Mouse (Mus musculus): ENCODE results near the gene Vash2.
"Not testable (repeated sequence)": the region's sequence is repeated elsewhere in the genome, so short reads cannot be mapped to it uniquely, and the experiment has no call there.

The Vash2 gene

DNA sequence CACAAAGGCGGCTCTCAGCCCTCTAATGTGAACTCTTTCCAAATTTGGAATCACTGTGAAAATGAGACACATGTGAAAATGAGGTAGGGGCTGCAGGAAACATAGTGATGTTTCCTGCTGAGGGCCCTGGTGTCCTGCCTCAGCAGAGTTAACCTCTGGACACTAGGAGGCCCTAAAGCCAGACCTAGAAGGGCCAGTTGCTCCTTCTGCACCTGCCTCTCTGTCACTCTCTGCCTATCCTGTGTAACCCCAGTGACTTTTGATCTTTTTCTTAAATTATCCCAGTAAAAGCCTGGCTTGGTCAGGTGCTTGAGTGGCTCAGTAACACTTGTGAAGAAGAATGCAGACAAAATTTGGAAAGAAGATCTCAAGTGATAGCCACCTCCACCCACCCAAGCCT is 4.3 kb downstream of the Vash2 start:
- DNase-seq: no peak

DNA sequence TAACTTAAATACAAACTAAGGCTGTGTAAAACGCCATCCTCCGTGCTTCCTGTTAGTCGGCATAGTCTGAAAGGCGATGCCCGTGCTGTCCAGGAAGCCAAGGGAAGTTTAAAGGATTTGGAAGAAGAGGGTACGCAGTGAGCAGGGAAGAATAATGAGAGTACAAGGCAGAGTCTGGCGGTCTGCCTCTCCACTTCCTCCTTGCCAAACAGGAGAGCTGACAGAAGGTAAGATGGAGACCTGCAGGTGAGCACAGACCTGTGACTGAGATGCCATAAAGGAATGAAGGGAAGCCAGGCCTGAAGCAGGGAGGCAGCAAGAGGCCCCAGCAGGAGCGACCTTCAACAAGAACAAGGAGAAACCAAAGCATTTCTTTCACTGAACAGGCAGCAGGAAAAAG is 4.9 kb downstream of the Vash2 start:
- DNase-seq: no peak

DNA sequence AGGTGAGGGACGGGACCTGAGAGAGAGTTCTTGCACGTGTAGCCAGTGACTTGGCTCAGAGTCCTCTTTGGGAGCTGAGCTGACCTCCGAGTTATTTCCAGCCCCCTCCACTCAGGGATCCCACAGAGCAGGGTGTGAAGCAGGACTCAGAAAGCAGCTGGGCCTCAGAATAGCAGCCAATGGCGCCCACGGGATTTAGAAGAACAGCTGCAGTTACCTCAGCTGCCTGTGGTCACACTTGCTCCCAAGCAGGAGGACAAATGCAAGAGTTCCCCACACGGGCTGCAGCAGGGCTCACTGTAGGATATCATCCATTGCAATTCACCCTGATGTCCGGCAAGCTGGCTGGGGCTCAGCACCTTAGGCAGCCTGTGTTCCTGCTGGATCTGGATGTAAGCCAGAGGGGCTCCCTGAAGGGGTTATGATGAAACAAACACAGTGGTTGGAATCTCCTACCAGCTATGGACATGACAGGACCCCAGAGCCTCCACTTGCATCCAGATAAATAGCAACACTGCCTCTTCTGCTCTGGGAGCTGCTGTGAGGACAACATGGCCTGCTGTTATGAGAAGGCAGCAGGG is 6.4 kb downstream of the Vash2 start:
- DNase-seq: no peak

DNA sequence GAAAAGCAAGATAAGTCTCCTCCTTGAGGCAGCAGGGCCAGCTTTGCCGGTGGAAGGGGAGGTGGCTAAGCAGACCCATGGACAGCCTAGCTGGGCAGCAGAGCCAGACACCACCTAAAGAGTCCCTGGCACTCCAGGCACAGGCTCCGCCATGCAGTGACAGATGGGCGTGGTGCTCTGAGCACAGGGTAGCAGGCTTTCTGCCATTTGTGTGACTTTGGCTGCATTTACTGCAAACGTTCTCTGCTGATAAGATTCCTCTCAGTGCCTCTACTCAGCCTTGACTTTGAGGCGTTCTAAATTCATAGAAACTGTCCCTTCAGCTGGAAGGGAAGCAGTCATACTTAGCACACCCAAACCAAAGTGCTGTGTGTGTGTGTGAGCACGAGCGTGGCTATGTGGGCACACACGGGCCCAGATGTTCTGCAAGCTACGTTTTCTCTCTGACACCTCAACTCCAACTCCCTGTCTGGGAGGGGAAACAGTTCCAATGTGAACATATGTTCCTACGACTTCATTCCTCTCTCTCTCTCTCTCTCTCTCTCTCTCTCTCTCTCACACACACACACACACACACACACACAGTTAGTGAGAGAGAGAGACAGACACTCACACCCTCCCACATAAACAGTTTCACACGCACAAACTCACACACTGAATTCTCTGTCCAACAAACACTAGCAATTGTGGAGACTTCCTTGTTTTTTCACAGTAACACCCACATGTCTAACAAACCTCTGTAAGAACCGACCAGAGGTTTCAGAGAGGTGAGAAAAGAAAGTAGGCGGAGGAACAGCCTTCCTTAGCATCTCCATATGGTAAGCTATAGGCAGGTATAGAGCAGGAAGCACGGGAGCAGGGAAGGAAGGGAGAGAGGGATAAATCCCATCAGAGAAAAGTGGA is 7.1 kb downstream of the Vash2 start:
- no peak for DNase-seq

DNA sequence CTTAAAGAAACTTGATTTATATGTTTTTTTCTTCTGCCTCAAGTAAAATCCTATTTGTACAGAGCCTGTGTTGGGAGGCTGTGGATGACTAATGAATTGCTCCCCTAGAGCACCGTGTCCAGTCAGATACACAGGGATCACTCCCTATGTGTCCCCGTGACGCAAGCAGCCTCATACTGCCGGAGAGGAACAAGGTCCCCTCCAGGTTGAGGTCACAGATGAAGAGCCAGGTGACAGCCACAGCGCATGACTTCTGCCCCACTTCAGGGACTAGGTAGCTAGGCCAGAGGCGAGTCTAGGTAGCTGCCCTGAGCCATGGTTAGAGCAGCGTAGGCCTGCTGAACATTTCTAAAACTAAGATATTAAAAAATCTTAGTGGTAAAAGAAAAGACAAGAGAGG is 11.1 kb downstream of the Vash2 start:
- no peak for DNase-seq

DNA sequence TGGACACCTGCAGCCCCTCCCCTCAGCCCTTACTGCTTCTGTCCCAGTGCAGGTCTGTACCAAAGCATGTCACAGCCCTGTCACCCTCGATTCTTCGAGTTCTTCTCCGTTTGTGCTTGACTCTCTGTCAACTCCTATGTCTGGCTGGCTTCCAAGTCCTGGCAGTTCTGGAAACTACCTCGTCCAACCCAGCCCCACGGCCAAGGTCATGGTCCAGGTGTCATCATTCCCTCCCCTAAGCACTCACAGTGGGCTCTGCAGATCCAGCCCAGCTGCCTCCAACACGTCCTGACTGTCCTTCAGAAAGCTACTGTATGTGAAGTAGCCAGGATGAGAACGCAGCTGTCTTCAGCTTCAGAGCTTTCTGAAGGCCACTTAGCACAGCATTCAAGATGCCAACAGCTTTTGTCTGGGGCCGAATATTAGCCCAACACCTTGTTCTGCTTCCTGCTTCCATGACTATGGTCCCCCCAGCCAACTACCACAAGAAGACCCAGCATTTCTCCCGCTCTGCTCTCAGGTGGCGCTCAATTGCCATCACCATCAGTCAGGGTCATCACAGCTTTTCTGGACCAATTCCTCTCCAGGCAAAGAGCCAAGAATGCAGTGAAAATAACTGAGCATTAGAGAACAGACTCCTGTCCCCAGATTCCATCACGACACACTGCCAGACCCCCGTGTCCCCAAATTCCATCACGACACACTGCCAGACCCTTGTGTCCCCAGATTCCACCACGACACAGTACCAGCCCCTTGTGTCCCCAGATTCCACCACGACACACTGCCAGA is 13.9 kb downstream of the Vash2 start:
- DNase-seq: peak; percentile 18

DNA sequence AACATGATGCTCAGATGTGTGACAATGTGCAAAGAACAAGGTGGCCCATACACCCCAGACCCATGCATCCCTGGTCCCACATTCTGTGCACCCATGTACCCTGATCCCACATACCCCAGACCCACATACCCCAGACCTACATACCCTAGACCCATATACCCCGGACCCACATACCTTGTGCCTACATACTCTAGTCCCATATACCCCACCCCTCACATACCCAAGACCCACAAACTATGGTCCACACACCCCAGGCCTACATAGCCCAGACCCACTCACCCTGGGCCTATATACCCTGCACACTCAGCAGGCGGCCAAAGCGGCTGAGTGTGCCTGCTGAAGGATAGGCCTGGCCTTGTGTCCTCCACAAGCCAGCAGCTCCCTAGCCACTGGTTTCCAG is 16.3 kb downstream of the Vash2 start:
- no peak for DNase-seq

DNA sequence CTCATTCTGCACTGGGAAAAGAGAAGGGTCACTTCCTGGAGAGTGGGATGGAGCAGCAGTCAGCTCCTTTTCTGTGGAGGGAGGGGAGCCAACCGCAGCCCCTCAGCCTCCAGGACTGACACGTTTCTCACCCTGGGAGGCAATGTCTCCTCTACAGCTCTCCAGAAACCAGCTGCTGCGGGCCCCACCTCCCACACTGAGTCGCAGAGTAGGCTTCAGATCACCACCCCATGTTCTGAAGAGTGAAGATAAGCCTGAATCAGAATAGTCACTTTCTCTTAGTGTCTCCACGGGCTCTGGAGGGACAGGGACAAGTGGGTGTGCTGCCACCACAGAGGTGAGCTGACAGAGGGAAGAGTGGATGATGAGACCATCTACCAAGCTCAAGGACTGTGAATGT is 20.3 kb downstream of the Vash2 start:
- no peak for DNase-seq

DNA sequence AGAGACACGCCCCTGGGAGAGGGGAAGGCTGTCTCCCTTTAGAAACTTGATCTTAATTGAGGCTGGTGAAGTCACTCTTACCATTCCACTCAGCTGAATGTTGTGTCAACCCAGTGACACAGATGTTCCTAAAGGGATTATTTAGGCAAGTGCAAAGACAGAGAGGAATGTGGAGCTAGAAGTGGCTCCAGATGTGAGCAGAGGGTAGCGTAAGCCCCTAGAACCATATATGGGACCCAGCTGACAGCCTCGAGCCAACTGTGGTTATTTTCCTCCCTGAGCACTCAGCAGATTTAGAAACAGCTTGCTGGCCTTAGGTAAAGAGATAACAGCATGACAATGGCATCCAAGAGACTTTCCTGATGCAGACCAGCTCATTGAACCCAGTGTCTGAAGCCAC is 26.1 kb downstream of the Vash2 start:
- no peak for DNase-seq

DNA sequence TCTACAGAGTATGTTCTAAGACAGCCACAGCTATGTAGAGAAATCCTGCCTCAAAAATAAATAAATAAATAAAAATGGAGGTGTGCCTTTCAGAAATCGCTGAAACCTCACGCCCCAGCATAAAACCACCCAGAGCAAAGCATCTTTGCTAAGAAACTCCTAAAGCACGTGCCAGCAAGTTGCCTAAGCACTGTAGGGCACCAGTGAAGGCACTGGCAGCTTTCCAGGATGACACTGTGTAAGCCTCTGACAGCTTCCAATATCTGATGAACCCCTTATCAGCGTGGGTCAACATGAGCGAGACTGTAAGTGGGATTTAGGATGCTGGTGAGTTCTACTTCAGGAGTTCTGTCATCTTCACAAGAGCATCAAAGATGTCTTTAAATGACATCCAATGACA is 28.1 kb downstream of the Vash2 start:
- no peak for DNase-seq

DNA sequence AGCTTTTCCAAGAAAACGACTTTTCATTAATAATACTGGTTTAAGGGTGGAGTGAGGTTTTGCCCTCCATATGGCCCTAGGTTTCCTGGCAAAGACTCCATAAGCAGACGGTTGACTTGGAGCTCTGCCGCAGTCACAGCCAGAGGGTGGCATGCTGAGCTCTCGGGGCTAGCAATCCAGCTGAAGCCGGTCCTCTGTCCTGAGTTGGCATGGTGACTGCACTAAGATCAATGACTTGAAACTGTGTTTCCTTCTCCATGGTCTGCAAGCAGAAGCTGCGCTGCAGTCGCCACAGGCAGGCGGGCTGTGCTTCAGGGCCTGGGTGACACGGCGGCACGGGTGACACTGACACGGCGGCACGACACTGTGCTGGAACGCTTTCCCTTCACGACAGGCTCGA is 30.2 kb downstream of the Vash2 start:
- DNase-seq: peak; percentile 19

DNA sequence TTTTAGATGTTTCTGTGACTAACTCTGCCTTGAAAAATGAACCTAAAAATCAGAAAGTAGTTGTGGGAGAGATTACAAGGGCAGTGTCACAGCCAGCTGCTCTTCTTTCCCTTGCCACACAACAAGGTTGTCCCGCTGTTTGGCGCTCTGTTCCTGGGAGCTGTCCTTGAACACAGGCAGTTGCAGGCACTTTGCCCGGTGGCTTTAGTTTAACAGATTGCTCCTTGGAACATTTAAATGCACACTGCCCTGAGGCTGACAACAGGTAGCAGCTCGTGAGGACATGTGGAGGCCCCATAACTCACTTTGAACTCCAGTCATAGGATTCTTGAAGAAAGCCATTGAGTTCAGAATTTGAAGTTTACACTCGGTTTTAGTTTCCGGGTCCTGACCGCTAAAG is 30.7 kb downstream of the Vash2 start:
- DNase-seq: no peak

DNA sequence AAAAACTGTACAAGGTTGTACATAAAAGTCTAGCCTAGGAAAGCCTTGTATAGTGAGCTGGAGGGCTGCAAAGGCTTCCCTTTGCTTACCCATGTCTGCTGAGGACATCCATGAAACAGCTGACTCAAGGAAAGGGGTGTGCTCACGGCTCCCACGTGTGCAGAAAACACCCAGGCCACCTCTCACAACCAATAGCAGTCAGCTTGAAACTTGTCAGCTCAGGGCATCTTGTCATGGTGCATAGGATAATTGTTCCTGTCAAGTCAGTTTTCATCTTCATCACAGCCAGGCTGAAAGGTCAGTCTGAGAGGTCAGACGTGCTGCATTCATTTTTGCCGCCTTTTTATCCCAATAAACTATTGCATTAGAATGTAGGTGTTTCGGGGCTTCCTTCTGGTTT is 31.1 kb downstream of the Vash2 start:
- no peak for DNase-seq

DNA sequence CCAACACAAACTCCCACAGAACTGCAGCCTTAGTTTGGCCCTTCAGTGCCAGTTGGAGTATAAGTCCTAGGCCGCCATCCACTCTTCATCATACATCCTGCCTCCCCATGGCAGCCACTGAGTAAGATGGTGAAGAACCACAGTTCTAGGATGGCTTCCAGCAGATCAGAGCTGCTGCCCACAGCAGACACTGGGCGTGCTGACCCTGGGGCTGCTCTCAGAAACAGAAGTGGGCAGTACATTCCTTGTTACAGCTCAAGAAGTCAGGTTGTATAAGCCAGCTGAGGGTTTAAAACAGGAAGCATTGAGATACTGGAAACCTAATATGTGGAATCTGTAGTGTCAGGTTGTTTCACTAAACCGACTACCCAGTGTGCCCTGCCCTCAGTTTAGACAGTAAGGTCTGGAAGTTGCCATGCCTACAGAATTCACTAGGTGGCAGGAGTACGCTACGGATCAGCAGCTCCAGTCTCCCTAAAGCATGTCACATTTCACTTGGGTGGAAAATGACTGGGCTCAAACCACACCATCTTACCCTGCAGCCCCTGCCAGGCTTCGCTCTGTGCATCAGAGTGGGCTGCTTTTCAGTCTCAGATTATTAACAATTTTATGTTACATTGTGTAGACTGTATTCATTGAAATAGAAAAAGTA is 34.9 kb downstream of the Vash2 start:
- DNase-seq: peak; percentile 80

DNA sequence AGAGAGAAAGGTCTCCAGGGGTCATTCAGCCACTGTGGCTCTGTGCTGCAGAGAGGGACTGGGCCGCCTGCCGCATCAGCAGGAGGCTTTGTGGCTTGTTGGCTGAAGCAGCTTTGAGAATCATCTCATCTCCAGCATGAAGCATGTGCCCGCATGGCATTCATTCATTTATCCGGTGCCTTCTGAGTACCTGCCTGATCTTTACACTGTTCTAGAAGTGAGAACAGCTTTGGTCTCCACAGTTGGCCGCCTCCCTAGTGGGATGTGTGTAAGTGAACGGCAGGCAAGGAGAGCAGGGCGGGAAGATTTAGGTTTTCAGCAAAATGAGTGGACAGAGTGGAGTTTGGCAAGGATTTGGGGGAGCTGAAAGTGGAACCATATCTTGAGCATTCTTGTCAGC is 39.3 kb downstream of the Vash2 start:
- DNase-seq: no peak

DNA sequence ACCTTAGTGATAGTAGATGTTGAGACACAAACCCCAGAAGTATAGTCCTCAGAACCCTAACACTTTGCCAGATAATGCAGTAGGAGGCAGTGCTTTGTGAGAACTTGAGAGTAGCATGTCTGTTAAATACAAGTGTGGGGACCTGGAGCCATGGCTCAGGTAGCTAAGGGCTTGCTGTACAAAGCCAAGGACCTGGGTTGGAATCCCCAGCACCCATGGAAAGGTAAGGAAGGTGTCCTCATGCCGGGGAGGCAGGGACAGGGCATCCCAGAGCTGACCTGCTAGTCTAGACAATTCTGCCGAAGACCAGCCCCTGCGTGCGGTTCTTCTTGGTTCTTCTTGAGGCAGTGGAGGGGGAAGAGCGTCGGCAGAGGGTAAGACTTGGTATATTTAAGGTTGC is 48.9 kb downstream of the Vash2 start:
- DNase-seq: no peak

DNA sequence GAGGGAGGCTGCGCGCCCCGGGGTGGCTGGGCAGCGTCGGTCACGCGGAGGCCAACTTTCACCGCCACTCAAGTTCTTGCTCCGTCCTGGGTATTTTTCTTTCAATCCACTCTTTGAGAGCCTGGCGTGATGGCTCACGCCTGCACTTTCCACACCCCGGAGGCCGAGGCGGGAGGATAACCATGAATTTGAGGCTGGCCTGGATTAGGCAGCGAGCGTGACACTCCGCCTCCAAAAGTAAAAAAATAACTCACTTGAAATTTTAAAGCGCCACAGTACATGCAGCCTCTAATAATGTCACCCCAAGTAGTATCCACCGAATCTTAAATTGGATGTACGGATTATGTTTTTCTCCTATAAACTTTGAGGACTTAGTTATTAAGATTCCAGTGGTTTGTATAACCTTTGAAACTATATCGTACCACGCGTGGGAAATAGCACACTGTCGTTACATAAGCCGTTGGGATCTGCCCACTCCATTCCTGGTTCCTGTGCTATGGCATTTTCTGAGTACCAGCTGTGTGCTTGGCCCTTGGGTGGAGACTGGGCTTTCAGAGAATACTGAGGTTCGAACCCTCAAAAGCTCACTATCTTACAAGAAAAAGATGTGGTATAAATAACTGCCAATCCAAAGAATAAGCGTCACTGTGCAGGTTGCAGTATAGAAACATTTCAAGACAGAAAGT is 49.9 kb downstream of the Vash2 start:
- DNase-seq: peak; percentile 76

DNA sequence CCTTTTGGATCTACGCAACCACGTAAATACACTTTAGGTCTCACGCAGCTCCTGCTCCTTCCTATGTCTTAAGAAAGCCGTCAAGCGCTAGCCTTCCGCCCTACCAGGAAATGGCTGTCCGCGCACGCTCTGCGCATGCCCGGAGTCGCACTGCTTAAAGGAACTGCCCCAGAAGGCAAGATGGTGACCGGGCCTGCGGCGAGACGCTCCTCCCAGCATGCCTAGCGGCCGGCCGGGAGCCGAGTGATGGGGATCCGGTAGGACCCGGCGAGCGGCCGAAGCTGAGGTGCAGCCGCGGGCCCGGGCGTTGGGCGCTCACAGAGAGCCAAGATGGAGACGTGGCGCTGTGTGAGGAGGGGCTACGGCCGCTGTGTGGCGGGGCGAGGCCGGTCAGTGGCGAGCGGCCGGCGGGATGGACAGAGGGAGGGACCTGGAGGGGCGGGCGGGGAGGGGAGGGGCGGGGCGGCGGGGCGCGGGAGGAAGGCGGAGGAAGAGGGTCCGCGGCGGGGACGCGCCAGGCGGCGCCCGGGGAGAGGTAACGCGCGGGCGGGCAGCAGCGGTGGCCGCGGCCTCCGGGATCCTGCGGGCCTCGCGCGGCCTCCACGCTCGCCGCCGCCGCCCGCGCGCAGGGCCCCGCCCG is 50.6 kb downstream of the Vash2 start:
- peak; percentile 99 for DNase-seq

DNA sequence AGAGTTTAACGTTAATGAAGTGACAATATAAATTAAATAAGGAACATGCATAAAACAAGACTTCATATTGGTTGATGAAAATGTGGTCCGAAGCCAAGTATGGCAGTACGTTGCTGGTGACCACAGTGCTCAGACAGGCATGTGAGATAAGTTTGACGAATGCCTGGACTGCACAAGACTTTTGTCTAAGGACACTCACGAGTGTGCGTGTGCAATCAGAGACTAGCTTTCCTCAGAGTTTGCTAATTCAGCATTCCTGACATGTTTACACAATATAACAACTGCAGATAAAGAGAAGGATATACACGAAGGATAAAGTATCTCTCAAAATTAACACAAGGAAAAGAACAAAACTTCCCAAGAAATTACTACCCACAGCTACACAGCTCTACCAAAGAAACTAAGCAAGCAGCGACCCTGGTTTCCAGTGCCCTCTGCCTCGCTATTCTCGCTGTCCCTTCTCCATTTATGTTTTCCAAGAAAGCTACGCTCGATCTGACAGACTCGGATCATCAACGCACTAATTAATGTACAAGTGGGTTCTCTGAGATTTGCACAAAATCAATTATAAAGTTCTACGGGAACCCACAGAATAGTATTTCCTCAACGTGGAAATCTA is 51.2 kb downstream of the Vash2 start:
- peak; percentile 20 for DNase-seq

DNA sequence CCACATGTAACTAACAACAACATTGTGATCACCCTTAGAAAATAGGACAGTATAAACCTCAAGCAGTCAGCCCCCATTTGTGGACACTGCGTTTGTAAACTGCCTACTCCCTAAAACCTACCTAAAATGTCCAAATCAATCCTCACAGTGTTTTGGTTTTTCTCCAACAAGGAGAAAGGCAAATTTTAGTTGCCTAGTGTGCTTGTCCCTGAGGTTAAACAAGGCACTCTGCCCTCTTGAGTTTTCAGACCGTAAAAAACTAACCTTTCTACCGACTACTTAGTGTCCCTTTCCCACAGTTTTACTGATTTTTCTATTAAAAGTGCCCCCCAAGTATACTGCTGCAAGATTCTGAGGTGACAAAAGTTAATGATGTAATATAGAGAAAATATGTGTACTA is 51.8 kb downstream of the Vash2 start:
- no peak for DNase-seq

DNA sequence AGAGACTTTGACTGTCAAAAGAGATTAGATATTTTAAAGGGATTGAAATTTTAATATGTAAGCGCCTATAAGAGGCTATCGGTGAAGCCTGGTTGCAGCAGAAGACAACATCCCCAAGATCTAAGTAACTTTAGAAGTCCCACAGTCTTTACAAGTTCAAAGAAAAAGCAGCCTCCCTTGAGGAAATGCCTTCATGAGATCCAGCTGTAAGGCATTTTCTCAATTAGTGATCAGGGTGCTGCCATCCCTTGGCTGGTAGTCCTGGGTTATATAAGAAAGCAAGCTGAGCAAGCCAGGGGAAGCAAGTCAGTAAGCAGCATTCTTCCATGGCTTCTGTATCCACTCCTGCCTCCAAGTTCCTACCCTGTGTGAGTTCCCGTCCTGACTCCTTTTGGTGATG is 54.3 kb downstream of the Vash2 start, which contains the start of gene Angel2:
Angel2 (plus strand) TSS at position 301 of the 400 bp plus-strand sequence.
- DNase-seq: not testable (repeated sequence)

All from kidney, adult 9 months (tissue).